Mouse (Mus musculus) retina, postnatal 7 days (tissue): ENCODE results near the gene Klk1b8.
"Not testable (repeated sequence)": the region's sequence is repeated elsewhere in the genome, so short reads cannot be mapped to it uniquely, and the experiment has no call there.

Source experiments
- DNase-seq: peaks from one replicate; pipeline ENCODE4 v3.0.0-alpha.2; 2012; ENCODE audit warnings: low read depth, low spot score

Klk1b8 gene

GRCm38 (mm10) chr7:43995577-43995976, 45.1 kb downstream of the Klk1b8 start, which contains the start of gene Klk1b11:
TSS of gene Klk1b11 (plus strand) at chr7:43995877.
- not testable (repeated sequence) for DNase-seq
